Mouse (Mus musculus) limb, embryonic 15.5 days (tissue): ENCODE measurements around the gene Map3k15. TPM values are rescaled to one million over a fixed set of nuclear protein-coding genes. Genes with fewer than 3 reads are reported as not detected.

Experiments
- ATAC-seq: fragments of 200-750 bp; cut with Nextera tagmentation; 2 replicates; pipeline ENCODE4 v1.8.0; 2017; ENCODE audit warnings: low read depth, moderate TSS enrichment; ENCODE audit not compliant: insufficient number of reproducible peaks, low FRiP score, low TSS enrichment
- H3K27ac ChIP-seq: fragments of 300-500 bp; sonication (generic); 2 replicates; pipeline ENCODE4 v1.5.1; 2015; ENCODE audit warnings: moderate library complexity, mild to moderate bottlenecking, inconsistent platforms
- H3K27me3 ChIP-seq: fragments of 300-500 bp; sonication (generic); 2 replicates; pipeline ENCODE4 v1.6.1; 2015; ENCODE audit warnings: inconsistent platforms
- H3K36me3 ChIP-seq: fragments of 300-500 bp; sonication (generic); 2 replicates; pipeline ENCODE4 v1.6.1; 2015; ENCODE audit warnings: inconsistent platforms
- H3K4me1 ChIP-seq: fragments of 300-500 bp; sonication (generic); 2 replicates; pipeline ENCODE4 v1.6.1; 2015; ENCODE audit warnings: inconsistent platforms
- H3K4me2 ChIP-seq: fragments of 300-500 bp; sonication (generic); 2 replicates; pipeline ENCODE4 v1.6.1; 2015; ENCODE audit warnings: mild to moderate bottlenecking, inconsistent platforms
- H3K4me3 ChIP-seq: fragments of 300-500 bp; sonication (generic); 2 replicates; pipeline ENCODE4 v1.5.1; 2015; ENCODE audit warnings: mild to moderate bottlenecking, inconsistent platforms
- H3K9ac ChIP-seq: fragments of 300-500 bp; sonication (generic); 2 replicates; pipeline ENCODE4 v1.6.1; 2015; ENCODE audit warnings: inconsistent platforms
- H3K9me3 ChIP-seq: fragments of 300-500 bp; sonication (generic); 2 replicates; pipeline ENCODE4 v1.6.1; 2016; ENCODE audit warnings: inconsistent platforms
- WGBS: fragments of 180-500 bp; shearing (Covaris S2); methylation state at CpG from one replicate; pipeline ENCODE4 v1.1.7; 2015; 5-methylcytosine and 5-hydroxymethylcytosine counted together
- polyA plus RNA-seq: library from polyadenylated mRNA; unstranded; fragments of >200 nt; fragmentation: Nextera tagmentation; extraction: Ambion mirVana; gene quantifications from 2 replicates; pipeline ENCODE4 v1.2.1, GENCODE M21; 2015

The Map3k15 gene
- 0.05 and 0.24 TPM in 2 replicates for polyA plus RNA-seq

GRCm38 (mm10) chrX:159988002-159988960 is at the start of gene Map3k15:
Gene Map3k15, plus strand, starts transcription at chrX:159988433.
- H3K9ac ChIP-seq, result no peak within 1 kb of the TSS
- H3K4me2 ChIP-seq, result peak within 1 kb of the TSS; percentile 79
- H3K36me3 ChIP-seq, result no peaks in the 10 kb centered on the region
- ATAC-seq, result no peak
- peaks cover 40% of the 10 kb centered on the region for H3K27me3 ChIP-seq
- no peak within 1 kb of the TSS for H3K27ac ChIP-seq
- no peaks in the 10 kb centered on the region for H3K9me3 ChIP-seq
- H3K4me3 ChIP-seq, result peak within 1 kb of the TSS; percentile 46
- WGBS, result 30% methylated on average over 92 of the region's 108 CpGs
- 0 out of 2 replicates have a peak, but pooled peaks cover 4% of the 10 kb centered on the region for H3K4me1 ChIP-seq

GRCm38 (mm10) chrX:159942569-159942968 is 45.7 kb upstream of the Map3k15 start:
- no peak for ATAC-seq
- H3K9ac ChIP-seq, result no peak overlapping the region
- H3K9me3 ChIP-seq, result no peaks in the 10 kb centered on the region
- H3K36me3 ChIP-seq, result no peaks in the 10 kb centered on the region
- no peak overlapping the region for H3K4me2 ChIP-seq
- WGBS, result 79% methylated on average over 2 of the region's 2 CpGs
- H3K27me3 ChIP-seq, result no peaks in the 10 kb centered on the region
- no peak overlapping the region for H3K27ac ChIP-seq
- H3K4me1 ChIP-seq, result no peaks in the 10 kb centered on the region
- H3K4me3 ChIP-seq, result no peak overlapping the region

DNA sequence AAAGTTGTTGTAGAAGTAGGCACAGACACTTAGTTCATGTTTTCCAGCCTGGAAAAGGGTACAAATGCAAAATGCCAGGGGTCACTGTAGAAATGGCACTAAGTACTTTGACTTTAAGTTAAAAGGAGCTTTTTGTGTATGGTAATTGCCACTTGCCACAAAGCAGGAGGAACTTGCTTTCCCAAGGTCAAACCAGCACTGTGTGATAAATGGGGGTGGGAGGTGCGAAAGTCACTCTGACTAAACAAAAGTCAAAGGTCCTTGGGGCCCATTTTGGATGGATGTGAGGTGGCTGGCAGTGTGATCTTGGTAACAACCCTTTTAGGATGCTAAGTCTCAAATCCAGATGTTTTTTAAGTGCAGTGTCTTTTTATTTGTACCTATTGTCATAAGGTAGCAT is 44.6 kb upstream of the Map3k15 start:
- Histone ChIP-seq H3K36me3 (no peaks in the 10 kb centered on the region), H3K4me3 (no peak overlapping the region), H3K9me3 (no peaks in the 10 kb centered on the region), H3K27ac (no peak overlapping the region), H3K4me2 (no peak overlapping the region), H3K27me3 (no peaks in the 10 kb centered on the region), H3K4me1 (no peaks in the 10 kb centered on the region), H3K9ac (no peak overlapping the region)
- ATAC-seq, result no peak
- 77% methylated on average over 1 of the region's 1 CpGs for WGBS

GRCm38 (mm10) chrX:159953546-159954429 is 34.4 kb upstream of the Map3k15 start:
- WGBS, result 67% methylated on average over 7 of the region's 7 CpGs
- Histone ChIP-seq H3K9me3 (no peaks in the 10 kb centered on the region), H3K4me1 (no peaks in the 10 kb centered on the region), H3K9ac (no peak overlapping the region), H3K4me2 (no peak overlapping the region), H3K36me3 (no peaks in the 10 kb centered on the region), H3K27ac (no peak overlapping the region), H3K27me3 (peaks cover 14% of the 10 kb centered on the region; the same call in 1 of the 2 replicates), H3K4me3 (no peak overlapping the region)
- ATAC-seq, result no peak

GRCm38 (mm10) chrX:159954430-159954779 is 33.8 kb upstream of the Map3k15 start:
- Histone ChIP-seq H3K9ac (no peak overlapping the region), H3K27ac (no peak overlapping the region), H3K36me3 (no peaks in the 10 kb centered on the region), H3K4me3 (no peak overlapping the region), H3K4me1 (no peaks in the 10 kb centered on the region), H3K9me3 (no peaks in the 10 kb centered on the region), H3K4me2 (no peak overlapping the region), H3K27me3 (peaks cover 14% of the 10 kb centered on the region; the same call in 1 of the 2 replicates)
- 64% methylated on average over 4 of the region's 4 CpGs for whole genome bisulfite sequencing
- no peak for ATAC-seq

DNA sequence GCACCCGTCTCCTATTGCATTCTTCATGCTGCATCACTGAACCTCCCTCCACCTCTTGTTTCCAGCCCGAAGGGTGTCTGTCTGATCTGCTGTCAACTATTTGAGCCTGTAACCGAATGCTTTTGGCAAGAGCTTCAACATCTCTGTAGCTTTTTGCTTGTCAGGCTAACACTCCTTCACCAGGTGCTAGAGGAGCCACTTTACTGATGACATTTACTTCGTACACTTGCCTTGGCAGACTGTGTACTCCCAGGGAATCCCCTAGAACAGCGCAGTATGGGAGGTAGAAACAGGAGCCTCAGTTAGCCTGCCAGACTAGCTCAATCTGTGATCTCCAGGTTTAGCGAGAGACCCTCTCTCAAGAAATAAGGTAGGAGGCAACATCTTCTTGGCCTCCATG is 32.8 kb upstream of the Map3k15 start:
- no peaks in the 10 kb centered on the region for H3K9me3 ChIP-seq
- H3K4me1 ChIP-seq, result no peaks in the 10 kb centered on the region
- peaks cover 14% of the 10 kb centered on the region; the same call in 1 of the 2 replicates for H3K27me3 ChIP-seq
- no peak overlapping the region for H3K9ac ChIP-seq
- ATAC-seq, result no peak
- WGBS, result 79% methylated on average over 6 of the region's 6 CpGs
- no peak overlapping the region for H3K27ac ChIP-seq
- no peak overlapping the region for H3K4me2 ChIP-seq
- H3K4me3 ChIP-seq, result no peak overlapping the region
- no peaks in the 10 kb centered on the region for H3K36me3 ChIP-seq

DNA sequence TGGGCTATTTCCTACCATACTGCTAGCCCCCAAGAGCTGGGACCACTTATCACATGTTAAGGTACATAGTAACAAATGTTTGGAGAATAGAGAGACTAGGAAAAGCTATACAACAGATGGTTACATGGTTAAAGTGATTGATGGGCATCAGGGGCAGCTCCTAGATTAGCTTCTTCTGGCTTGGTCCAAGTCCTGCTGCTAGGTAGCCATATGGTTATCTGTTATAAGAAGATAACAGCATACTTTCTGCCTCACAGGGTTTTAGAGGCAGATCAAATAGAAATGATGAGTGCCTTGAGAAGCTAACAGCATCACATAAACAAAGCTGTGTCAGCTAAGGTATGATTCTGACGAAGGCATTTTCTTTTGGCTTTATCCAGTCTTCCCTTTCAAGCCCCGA is 26.8 kb upstream of the Map3k15 start:
- no peak for ATAC-seq
- Histone ChIP-seq H3K27ac (no peak overlapping the region), H3K27me3 (peaks cover 13% of the 10 kb centered on the region)

DNA sequence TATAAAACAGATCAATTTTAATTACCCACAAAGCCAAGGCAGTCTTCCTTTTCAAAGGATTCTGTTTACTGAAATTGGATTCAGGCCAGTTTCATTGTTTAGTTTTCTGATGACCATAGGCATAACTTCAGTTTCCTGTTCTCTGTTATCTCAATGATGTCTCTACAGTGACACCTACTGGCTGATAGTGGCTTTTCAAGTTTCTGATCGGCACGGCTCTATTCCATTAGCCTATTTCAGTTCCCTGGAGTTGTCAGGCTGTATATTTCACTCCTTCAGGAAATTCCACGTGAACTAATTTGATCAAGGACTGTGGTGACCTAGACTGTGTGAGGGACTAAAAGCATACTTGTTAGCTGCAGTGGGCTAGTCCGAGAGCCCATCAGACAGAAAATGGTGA is 25.0 kb upstream of the Map3k15 start:
- Histone ChIP-seq H3K4me3 (no peak overlapping the region), H3K27me3 (peaks cover 17% of the 10 kb centered on the region; the same call in 1 of the 2 replicates), H3K4me1 (no peaks in the 10 kb centered on the region), H3K9me3 (no peaks in the 10 kb centered on the region), H3K4me2 (no peak overlapping the region), H3K27ac (no peak overlapping the region), H3K9ac (no peak overlapping the region), H3K36me3 (no peaks in the 10 kb centered on the region)
- no peak for ATAC-seq
- 28% methylated on average over 4 of the region's 4 CpGs for whole genome bisulfite sequencing

More for the DNA sequence above, 26.8 kb upstream of the Map3k15 start:
- Histone ChIP-seq H3K4me3 (no peak overlapping the region), H3K9me3 (no peaks in the 10 kb centered on the region), H3K4me2 (no peak overlapping the region), H3K36me3 (no peaks in the 10 kb centered on the region), H3K9ac (no peak overlapping the region), H3K4me1 (no peaks in the 10 kb centered on the region)
- WGBS, result 77% methylated on average over 2 of the region's 2 CpGs

DNA sequence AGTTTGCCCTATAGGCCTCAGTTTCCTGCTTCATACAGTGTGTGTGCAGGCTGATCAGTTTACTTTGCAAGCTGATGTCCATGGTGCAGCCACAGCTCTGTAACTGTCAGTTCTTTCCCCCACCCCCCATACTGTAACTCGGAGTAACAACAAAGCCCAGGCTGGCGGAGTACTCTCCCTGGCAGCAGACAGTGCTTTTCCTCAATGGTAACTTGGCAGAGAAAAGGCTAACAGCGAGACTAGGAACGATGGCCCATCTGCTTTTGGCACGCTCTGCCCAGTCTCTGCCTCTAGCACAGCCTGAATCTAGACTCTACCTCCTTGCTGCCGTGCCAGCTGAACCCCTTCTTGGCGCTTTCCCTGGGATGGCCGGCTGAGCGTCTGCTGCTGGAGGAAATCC is 24.3 kb upstream of the Map3k15 start:
- no peak overlapping the region for H3K9ac ChIP-seq
- no peak overlapping the region for H3K4me2 ChIP-seq
- H3K4me3 ChIP-seq, result no peak overlapping the region
- no peaks in the 10 kb centered on the region for H3K4me1 ChIP-seq
- H3K36me3 ChIP-seq, result no peaks in the 10 kb centered on the region
- no peaks in the 10 kb centered on the region for H3K9me3 ChIP-seq
- peaks cover 19% of the 10 kb centered on the region; the same call in 1 of the 2 replicates for H3K27me3 ChIP-seq
- WGBS, result 89% methylated on average over 9 of the region's 9 CpGs
- H3K27ac ChIP-seq, result no peak overlapping the region
- no peak for ATAC-seq

- H3K27ac ChIP-seq, result no peak overlapping the region
- no peak for ATAC-seq
- H3K27me3 ChIP-seq, result peaks cover 18% of the 10 kb centered on the region; the same call in 1 of the 2 replicates
- H3K9ac ChIP-seq, result no peak overlapping the region
- H3K4me1 ChIP-seq, result no peaks in the 10 kb centered on the region
- no peak overlapping the region for H3K4me2 ChIP-seq
- no peaks in the 10 kb centered on the region for H3K9me3 ChIP-seq
- H3K36me3 ChIP-seq, result no peaks in the 10 kb centered on the region
- no peak overlapping the region for H3K4me3 ChIP-seq
- 88% methylated on average over 2 of the region's 2 CpGs for WGBS
Observed at GRCm38 (mm10) chrX:159969025-159969424, 19.2 kb upstream of the Map3k15 start.

DNA sequence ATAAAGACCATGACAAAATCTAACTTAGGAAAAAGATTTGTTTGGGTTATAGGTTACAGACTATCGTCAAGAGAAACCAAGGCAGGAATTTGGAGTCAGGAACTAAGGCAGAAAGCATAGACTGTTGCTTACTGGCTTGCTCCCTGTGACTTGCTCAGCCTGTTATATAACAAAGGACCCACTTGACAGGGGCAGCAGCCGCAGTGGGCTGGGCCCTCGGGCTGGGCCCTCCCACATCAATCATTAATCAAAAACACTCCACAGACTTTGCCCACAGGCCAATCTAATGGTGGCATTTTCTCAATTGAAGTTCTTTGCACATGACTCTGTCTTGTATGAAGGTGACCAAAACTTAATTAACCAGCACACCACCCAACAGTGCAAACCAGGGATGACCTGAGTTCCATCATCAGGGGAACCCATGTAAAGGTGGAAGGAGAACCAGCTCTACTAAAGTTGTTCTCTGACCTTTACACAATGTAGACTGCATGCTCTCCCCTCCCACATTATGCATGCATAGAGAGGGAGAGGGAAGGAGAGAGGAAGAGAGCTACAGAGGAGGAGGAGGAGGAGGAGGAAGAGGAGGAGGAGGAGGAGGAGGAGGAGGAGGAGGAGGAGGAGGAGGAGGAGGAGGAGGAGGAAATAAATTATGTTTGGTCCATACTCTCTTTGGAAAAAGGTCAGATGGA is 17.0 kb upstream of the Map3k15 start:
- WGBS, result 62% methylated on average over 3 of the region's 3 CpGs
- ATAC-seq, result no peak
- Histone ChIP-seq H3K9me3 (no peaks in the 10 kb centered on the region), H3K4me3 (no peak overlapping the region), H3K4me1 (no peaks in the 10 kb centered on the region), H3K9ac (no peak overlapping the region), H3K4me2 (no peak overlapping the region), H3K27ac (no peak overlapping the region), H3K36me3 (no peaks in the 10 kb centered on the region), H3K27me3 (peaks cover 17% of the 10 kb centered on the region)
